10 mouse cellular contexts compared by ENCODE assay signal in genomic region chr6:47648899-47649298, GRCm38 (mm10). TPM values are rescaled to one million over a fixed set of nuclear protein-coding genes. Genes with fewer than 3 reads are reported as not detected.
DNase-seq lines count a peak whose midpoint lies in the region; ATAC-seq and TF ChIP-seq lines count a peak whose summit lies in the region.
"Had no signal": no experiment of that assay in that cellular context is flagged by ENCODE, and none has a peak within 500 bp of the region (broad histone marks: within the 10 kb centered on the region; RNA-seq: fewer than 3 reads in every experiment).

No protein-coding gene starts in this region.

- TF ChIP-seq POLR2A in heart, adult 2 months (IDR thresholded peaks at IDR 0.05; ENCODE audit: insufficient read depth, low read depth, low read length), result no peak
- TF ChIP-seq POLR2A in thymus, adult 2 months (IDR thresholded peaks at IDR 0.05; ENCODE audit: control insufficient read depth, extremely low read depth, insufficient read depth, low read length, poor library complexity), result no peak

- H3K27ac ChIP-seq in heart, adult 2 months, result no peak overlapping the region
- no peak overlapping the region for H3K27ac ChIP-seq in thymus, adult 2 months (ENCODE audit: control insufficient read depth, insufficient read depth, low read length)
- H3K27ac ChIP-seq in stomach, postnatal 0 days (replicated peaks), result no peak overlapping the region
- H3K27ac ChIP-seq: embryonic facial prominence, embryonic 10.5 days; forebrain, embryonic 13.5 days; limb, embryonic 10.5 days had no signal

- no peaks in the 10 kb centered on the region for H3K9me3 ChIP-seq in stomach, postnatal 0 days (ENCODE audit: control insufficient read depth, low read length)
- H3K9me3 ChIP-seq: embryonic facial prominence, embryonic 10.5 days; forebrain, embryonic 13.5 days; limb, embryonic 10.5 days had no signal

- 76% methylated on average over 5 of the region's 5 CpGs for WGBS in heart, adult 2 months
- WGBS in thymus, adult 2 months, result 87% methylated on average over 5 of the region's 5 CpGs
- 79% methylated on average over 5 of the region's 5 CpGs for WGBS in stomach, postnatal 0 days

- H3K79me2 ChIP-seq in heart, adult 2 months (replicated peaks; ENCODE audit: control insufficient read depth, insufficient read depth, low read length), result no peaks in the 10 kb centered on the region

- H3K36me3 ChIP-seq in heart, adult 2 months (ENCODE audit: control insufficient read depth, insufficient read depth, low read length), result no peaks in the 10 kb centered on the region
- H3K36me3 ChIP-seq in thymus, adult 2 months (ENCODE audit: control insufficient read depth, insufficient read depth, low read length), result no peaks in the 10 kb centered on the region
- H3K36me3 ChIP-seq in stomach, postnatal 0 days (ENCODE audit: control insufficient read depth, insufficient read depth, low read length), result no peaks in the 10 kb centered on the region
- H3K36me3 ChIP-seq: embryonic facial prominence, embryonic 10.5 days; limb, embryonic 10.5 days had no signal

- no peak overlapping the region for H3K4me3 ChIP-seq in heart, adult 2 months
- no peak overlapping the region for H3K4me3 ChIP-seq in thymus, adult 2 months (ENCODE audit: control insufficient read depth, insufficient read depth, low read length)
- H3K4me3 ChIP-seq in stomach, postnatal 0 days (ENCODE audit: low read depth, low read length), result no peak overlapping the region
- H3K4me3 ChIP-seq: embryonic facial prominence, embryonic 10.5 days; forebrain, embryonic 13.5 days; limb, embryonic 10.5 days had no signal

- peak; percentile 3 to 19 for DNase-seq in heart, adult 2 months
- DNase-seq in heart, postnatal 4 days, result no peak
- DNase-seq in thymus, adult 18-20 months, result peak; percentile 7 to 20
- no peak for DNase-seq in thymus, adult 2 months
- DNase-seq in cerebellum, postnatal 4 days (ENCODE audit: low spot score in 2 of 2), result peak; percentile 10 to 23
- DNase-seq in stomach, postnatal 0 days (ENCODE audit: low spot score), result no peak
- no peak for DNase-seq in neural tube, embryonic 10.5 days (ENCODE audit: extremely low spot score, low spot score)

- H3K27me3 ChIP-seq in heart, adult 2 months (ENCODE audit: control insufficient read depth, insufficient read depth, low read length), result no peaks in the 10 kb centered on the region
- no peaks in the 10 kb centered on the region for H3K27me3 ChIP-seq in thymus, adult 2 months (ENCODE audit: control insufficient read depth, insufficient read depth, low read length)
- no peaks in the 10 kb centered on the region for H3K27me3 ChIP-seq in stomach, postnatal 0 days (ENCODE audit: control insufficient read depth, insufficient read depth, low read length)
- H3K27me3 ChIP-seq: forebrain, embryonic 13.5 days had no signal

- H3K4me2 ChIP-seq in stomach, postnatal 0 days (replicated peaks; ENCODE audit: low read depth), result no peak overlapping the region
- H3K4me2 ChIP-seq: forebrain, embryonic 13.5 days had no signal

- H3K9ac ChIP-seq in heart, adult 2 months (ENCODE audit: low read depth, low read length), result no peak overlapping the region
- H3K9ac ChIP-seq in stomach, postnatal 0 days (ENCODE audit: low read length), result no peak overlapping the region
- H3K9ac ChIP-seq: forebrain, embryonic 13.5 days had no signal

- no peaks in the 10 kb centered on the region for H3K4me1 ChIP-seq in heart, adult 2 months (ENCODE audit: control insufficient read depth, insufficient read depth, low read length)
- H3K4me1 ChIP-seq in thymus, adult 2 months (replicated peaks; ENCODE audit: control insufficient read depth, insufficient read depth, low read length), result no peaks in the 10 kb centered on the region
- H3K4me1 ChIP-seq in stomach, postnatal 0 days (replicated peaks; ENCODE audit: control insufficient read depth, insufficient read depth), result no peaks in the 10 kb centered on the region
- H3K4me1 ChIP-seq: embryonic facial prominence, embryonic 10.5 days; forebrain, embryonic 13.5 days had no signal

- TF ChIP-seq EP300 in heart, adult 2 months (IDR thresholded peaks at IDR 0.05; ENCODE audit: insufficient read depth, low read depth, low read length), result no peak
- no peak for TF ChIP-seq EP300 in stomach, postnatal 0 days (optimal IDR thresholded peaks at IDR 0.05)

- no peak for ATAC-seq in stomach, postnatal 0 days (ENCODE audit: low FRiP score, low TSS enrichment)
- ATAC-seq: forebrain, embryonic 13.5 days had no signal

- no peak for TF ChIP-seq CTCF in heart, adult 2 months (IDR thresholded peaks at IDR 0.05)
- no peak for TF ChIP-seq CTCF in thymus, adult 2 months (IDR thresholded peaks at IDR 0.05; ENCODE audit: borderline replicate concordance, control insufficient read depth, extremely low read depth, insufficient read depth, low read length, poor library complexity)
- TF ChIP-seq CTCF in stomach, postnatal 0 days (IDR thresholded peaks at IDR 0.05; ENCODE audit: low read depth), result no peak

- intact Hi-C loops in heart, adult 2 months (cut with DNase I), result no loop called here

RNA-seq across cellular contexts. Expression of gene Ezh2, which starts 53.8 kb away (rescaled TPM):
- 1 to 10 TPM; 9.2 to 9.6 TPM for total RNA-seq in heart, adult 2 months (2021)
- polyA plus RNA-seq in heart, adult 2 months (2012; rRNA removed), result 3.9 and 9.2 TPM in 2 replicates
- total RNA-seq in heart, postnatal 4 days (2021), result 10 to 100 TPM; 73.5 to 81.2 TPM
- 56.3 and 70.2 TPM in 2 replicates for polyA plus RNA-seq in thymus, adult 2 months (2012; rRNA removed)
- 23.0 and 27.1 TPM in 2 replicates for polyA plus RNA-seq in stomach, postnatal 0 days (2015; fragmentation: Nextera tagmentation; extraction: Ambion mirVana)

Comparison
In these comparisons a context has a peak if more than half of its experiments do, and no peak if none do; other contexts are left out.
1. DNase-seq: peak in heart, adult 2 months (2 of 2), thymus, adult 18-20 months (2 of 2) and cerebellum, postnatal 4 days (2 of 2); none in heart, postnatal 4 days (single experiment), thymus, adult 2 months (single experiment), stomach, postnatal 0 days (single experiment) and neural tube, embryonic 10.5 days (single experiment).